Mouse (Mus musculus) forebrain, postnatal 0 days (tissue): ENCODE data around the gene Thnsl1. TPM values are rescaled to one million over a fixed set of nuclear protein-coding genes. Genes with fewer than 3 reads are reported as not detected.
"Not testable (repeated sequence)": the region's sequence is repeated elsewhere in the genome, so short reads cannot be mapped to it uniquely, and the experiment has no call there.

Source experiments
- ATAC-seq: fragments of 200-750 bp; cut with Nextera tagmentation; 2 replicates; pipeline ENCODE4 v1.8.0; 2017; ENCODE audit warnings: mild to moderate bottlenecking, moderate library complexity
- DNase-seq: peaks from one replicate; pipeline ENCODE4 v3.0.0-alpha.2; 2015
- H3K27ac ChIP-seq: fragments of 300-500 bp; sonication (generic); 2 replicates; pipeline ENCODE4 v1.5.1; 2014; ENCODE audit warnings: low read depth, mild to moderate bottlenecking, antibody characterized with exemption, low read length, moderate library complexity, mixed read lengths
- H3K27me3 ChIP-seq: fragments of 300-500 bp; sonication (generic); 2 replicates; pipeline ENCODE4 v1.6.1; 2014; ENCODE audit warnings: mild to moderate bottlenecking, low read length, mixed read lengths; ENCODE audit not compliant: insufficient read depth
- H3K36me3 ChIP-seq: fragments of 300-500 bp; sonication (generic); 2 replicates; pipeline ENCODE4 v1.6.1; 2014; ENCODE audit warnings: mild to moderate bottlenecking, moderate library complexity; ENCODE audit not compliant: insufficient read depth
- H3K4me1 ChIP-seq: fragments of 300-500 bp; sonication (generic); 2 replicates; pipeline ENCODE4 v1.6.1; 2014; ENCODE audit warnings: antibody characterized with exemption; ENCODE audit not compliant: insufficient read depth
- H3K4me2 ChIP-seq: fragments of 300-500 bp; sonication (generic); 2 replicates; pipeline ENCODE4 v1.6.1; 2014; ENCODE audit warnings: low read depth, mild to moderate bottlenecking, moderate library complexity
- H3K4me3 ChIP-seq: fragments of 300-500 bp; sonication (generic); 2 replicates; pipeline ENCODE4 v1.5.1; 2014; ENCODE audit warnings: low read depth, low read length, mixed read lengths
- H3K9ac ChIP-seq: fragments of 300-500 bp; sonication (generic); 2 replicates; pipeline ENCODE4 v1.6.1; 2014; ENCODE audit warnings: mild to moderate bottlenecking
- H3K9me3 ChIP-seq: fragments of 300-500 bp; sonication (generic); 2 replicates; pipeline ENCODE4 v1.6.1; 2016; ENCODE audit warnings: low read length
- CTCF ChIP-seq: sonication (generic); IDR thresholded peaks from 2 replicates; pipeline ENCODE4 v1.5.1; 2016; ENCODE audit warnings: antibody characterized with exemption, control low read depth, low read depth
- WGBS: fragments of 180-500 bp; shearing (Covaris S2); extraction: QIAGEN DNeasy Blood & Tissue Kit; methylation state at CpG from one replicate; pipeline ENCODE4 v1.1.7; 2014; 5-methylcytosine and 5-hydroxymethylcytosine counted together
- polyA plus RNA-seq: library from polyadenylated mRNA; unstranded; fragments of >200 nt; fragmentation: Nextera tagmentation; extraction: Ambion mirVana; gene quantifications from 2 replicates; pipeline ENCODE4 v1.2.1, GENCODE M21; 2015
- total RNA-seq: library from RNA; depleted of rRNA; stranded (reverse); fragments of >200 nt; gene quantifications from 2 replicates; pipeline ENCODE4 v1.2.3, GENCODE M21; 2014

Gene Thnsl1
- total and polyA plus RNA-seq, 2 experiments from 2014 or later: 19.4 to 22.8 TPM

DNA sequence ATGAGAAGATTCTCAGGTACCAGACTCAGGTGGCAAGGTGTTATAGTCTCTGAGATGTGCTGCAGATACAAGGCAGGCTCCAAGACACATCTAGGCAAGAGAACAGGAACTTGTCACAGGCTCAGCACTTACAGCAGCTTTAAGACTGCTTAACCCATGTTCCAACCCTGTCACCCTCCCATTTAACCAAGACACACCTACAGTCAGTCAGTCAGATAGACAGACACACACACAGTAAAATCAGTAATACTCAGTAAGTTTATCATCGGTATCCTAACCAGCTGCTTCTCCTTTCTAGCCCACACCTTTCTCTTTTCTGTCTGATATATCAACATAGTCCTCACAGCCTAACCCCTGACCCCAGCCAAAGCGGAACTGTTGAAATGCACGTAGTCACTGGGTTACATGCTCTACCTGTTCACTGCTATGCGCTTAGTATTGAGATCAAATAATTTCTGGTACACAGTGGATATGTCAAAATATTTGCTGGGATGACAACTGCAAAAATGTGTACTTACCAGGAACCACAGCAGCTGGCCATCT lies 30.4 kb downstream of the Thnsl1 start:
- 97% methylated on average over 4 of the region's 4 CpGs for WGBS
- TF ChIP-seq CTCF: no peak

DNA sequence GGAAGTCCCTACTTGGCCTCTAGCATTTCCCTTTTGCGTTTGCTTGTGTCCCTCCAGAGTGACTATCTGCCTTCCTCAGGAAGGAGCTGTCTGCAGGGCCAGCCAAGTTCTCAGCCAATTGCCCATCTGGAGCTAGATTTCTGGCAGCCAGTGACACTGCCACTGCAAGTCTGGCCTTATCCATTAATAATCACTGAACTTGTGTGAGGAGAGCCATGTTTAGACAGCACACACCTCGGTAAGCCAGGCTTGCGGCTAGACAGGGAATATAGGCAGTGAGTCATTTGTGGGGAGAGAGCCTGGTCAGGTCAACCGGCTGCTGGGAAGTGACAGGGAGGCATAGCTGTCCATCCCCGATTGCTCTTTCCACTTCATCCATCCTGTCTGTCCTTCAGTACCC lies 31.3 kb downstream of the Thnsl1 start:
- Histone ChIP-seq H3K27ac (no peak overlapping the region), H3K9me3 (no peaks in the 10 kb centered on the region), H3K27me3 (no peaks in the 10 kb centered on the region), H3K36me3 (no peaks in the 10 kb centered on the region), H3K9ac (no peak overlapping the region), H3K4me1 (no peaks in the 10 kb centered on the region), H3K4me2 (no peak overlapping the region), H3K4me3 (no peak overlapping the region)
- TF ChIP-seq CTCF: no peak
- WGBS: 81% methylated on average over 5 of the region's 5 CpGs
- ATAC-seq: no peak
- DNase-seq: no peak

More for the DNA sequence above, 30.4 kb downstream of the Thnsl1 start:
- no peaks in the 10 kb centered on the region for H3K27me3 ChIP-seq
- H3K4me3 ChIP-seq: no peak overlapping the region
- no peak overlapping the region for H3K4me2 ChIP-seq
- H3K27ac ChIP-seq: no peak overlapping the region
- no peaks in the 10 kb centered on the region for H3K9me3 ChIP-seq
- DNase-seq (no peak), ATAC-seq (no peak)
- no peaks in the 10 kb centered on the region for H3K4me1 ChIP-seq
- H3K9ac ChIP-seq: no peak overlapping the region
- no peaks in the 10 kb centered on the region for H3K36me3 ChIP-seq

DNA sequence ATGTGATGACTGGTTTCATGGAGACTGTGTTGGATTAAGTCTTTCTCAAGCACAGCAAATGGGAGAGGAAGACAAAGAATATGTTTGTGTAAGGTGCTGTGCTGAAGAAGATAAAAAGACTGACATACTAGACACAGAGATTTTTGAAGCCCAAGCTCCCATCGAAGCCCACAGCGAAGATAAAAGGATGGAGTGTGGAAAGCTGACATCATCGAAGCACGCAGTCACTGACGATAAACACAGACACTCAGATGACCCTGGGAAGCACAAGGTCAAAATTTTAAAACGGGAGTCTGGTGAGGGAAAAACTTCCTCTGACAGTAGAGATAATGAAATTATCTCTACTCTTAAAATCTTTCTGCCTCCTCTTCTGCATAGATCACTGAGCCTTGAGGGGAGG lies 38.6 kb downstream of the Thnsl1 start:
- not testable (repeated sequence) for ATAC-seq, H3K4me2 ChIP-seq, H3K27me3 ChIP-seq, H3K9me3 ChIP-seq, H3K36me3 ChIP-seq, H3K27ac ChIP-seq, DNase-seq, H3K4me3 ChIP-seq, H3K4me1 ChIP-seq, H3K9ac ChIP-seq
- WGBS: 84% methylated on average over 3 of the region's 6 CpGs

DNA sequence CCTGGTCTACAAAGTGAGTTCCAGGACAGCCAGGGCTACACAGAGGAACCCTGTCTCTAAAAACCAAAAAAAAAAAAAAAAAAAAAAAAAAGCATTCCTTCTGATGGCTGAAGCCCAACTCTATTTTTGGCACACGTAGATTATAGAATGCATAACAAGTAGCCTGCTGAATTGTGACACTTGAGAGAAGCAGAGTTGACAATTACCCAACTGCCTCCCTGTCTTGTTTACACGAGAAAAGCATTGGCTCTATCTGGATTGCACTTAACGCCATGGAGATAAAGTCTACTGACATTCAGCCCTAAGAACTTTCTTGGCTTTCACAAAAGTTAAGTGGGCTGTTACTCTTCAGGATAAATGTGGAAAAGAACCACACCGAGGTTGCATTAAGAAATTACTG lies 39.5 kb downstream of the Thnsl1 start:
- no peaks in the 10 kb centered on the region for H3K27me3 ChIP-seq
- no peak overlapping the region for H3K4me2 ChIP-seq
- no peaks in the 10 kb centered on the region for H3K9me3 ChIP-seq
- DNase-seq (no peak), ATAC-seq (no peak)
- no peak for TF ChIP-seq CTCF
- 40% methylated on average over 4 of the region's 4 CpGs for WGBS
- no peaks in the 10 kb centered on the region for H3K36me3 ChIP-seq
- no peak overlapping the region for H3K4me3 ChIP-seq
- no peak overlapping the region for H3K27ac ChIP-seq
- H3K4me1 ChIP-seq: no peaks in the 10 kb centered on the region
- H3K9ac ChIP-seq: no peak overlapping the region

- H3K4me3 ChIP-seq: no peak overlapping the region
- H3K9me3 ChIP-seq: no peaks in the 10 kb centered on the region
- H3K4me2 ChIP-seq: no peak overlapping the region
- DNase-seq: no peak
- no peak for ATAC-seq
- no peaks in the 10 kb centered on the region for H3K27me3 ChIP-seq
- no peak overlapping the region for H3K9ac ChIP-seq
- WGBS: 80% methylated on average over 2 of the region's 2 CpGs
- no peak overlapping the region for H3K27ac ChIP-seq
- H3K36me3 ChIP-seq: no peaks in the 10 kb centered on the region
- no peak for TF ChIP-seq CTCF
- no peaks in the 10 kb centered on the region for H3K4me1 ChIP-seq
These were observed 40.1 kb downstream of the Thnsl1 start for GRCm38 (mm10) chr2:21245477-21246102.

GRCm38 (mm10) chr2:21253644-21254043 lies 48.1 kb downstream of the Thnsl1 start:
- DNase-seq (no peak), ATAC-seq (no peak)
- Histone ChIP-seq H3K4me2 (no peak overlapping the region), H3K27ac (no peak overlapping the region), H3K9ac (no peak overlapping the region), H3K9me3 (no peaks in the 10 kb centered on the region), H3K4me3 (no peak overlapping the region), H3K36me3 (no peaks in the 10 kb centered on the region), H3K4me1 (no peaks in the 10 kb centered on the region), H3K27me3 (no peaks in the 10 kb centered on the region)
- WGBS: 71% methylated on average over 3 of the region's 3 CpGs
- TF ChIP-seq CTCF: no peak

DNA sequence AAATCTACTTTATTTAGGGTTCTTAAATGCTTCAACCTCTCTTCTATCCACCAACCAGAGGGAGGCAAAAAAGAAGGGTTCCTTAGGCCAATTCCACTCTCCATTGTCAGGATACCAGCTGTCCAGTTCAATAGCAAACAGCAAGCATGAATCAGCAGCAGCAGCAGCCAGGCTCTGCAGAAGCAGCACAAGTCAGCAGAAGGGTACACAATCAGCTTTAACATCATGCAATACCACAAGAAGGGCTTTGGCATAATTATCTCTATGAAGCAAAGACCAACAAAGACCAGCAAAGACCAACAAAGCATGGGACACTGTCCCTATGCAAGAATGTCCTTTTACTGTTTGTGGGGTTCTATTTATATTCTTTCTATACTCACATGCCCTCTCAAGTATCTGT lies 48.8 kb downstream of the Thnsl1 start:
- no peak overlapping the region for H3K4me3 ChIP-seq
- no peak overlapping the region for H3K4me2 ChIP-seq
- no peak overlapping the region for H3K27ac ChIP-seq
- H3K9ac ChIP-seq: no peak overlapping the region
- H3K27me3 ChIP-seq: no peaks in the 10 kb centered on the region
- no peak for DNase-seq
- no peaks in the 10 kb centered on the region for H3K4me1 ChIP-seq
- no peaks in the 10 kb centered on the region for H3K9me3 ChIP-seq
- TF ChIP-seq CTCF: no peak
- no peak for ATAC-seq
- H3K36me3 ChIP-seq: no peaks in the 10 kb centered on the region

DNA sequence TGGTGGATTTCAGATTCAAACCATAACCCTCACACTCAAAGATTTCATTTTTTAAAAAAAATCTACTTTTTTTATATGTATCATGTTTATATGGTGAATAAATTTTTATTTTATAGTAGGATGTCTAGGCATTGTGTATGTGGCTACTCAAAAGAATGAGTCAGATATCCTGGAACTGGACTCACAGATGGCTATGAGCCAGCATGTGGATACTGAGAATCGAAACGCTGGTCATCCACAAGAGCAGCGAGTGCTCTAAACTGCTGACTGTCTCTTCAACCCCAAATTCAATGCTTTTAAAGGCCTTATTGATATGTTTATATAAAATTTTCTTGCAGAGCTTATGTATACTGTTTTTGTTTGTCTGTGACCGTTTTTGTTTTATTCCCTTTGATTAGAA lies 52.8 kb downstream of the Thnsl1 start:
- H3K27me3 ChIP-seq: no peaks in the 10 kb centered on the region
- no peak for TF ChIP-seq CTCF
- no peaks in the 10 kb centered on the region for H3K36me3 ChIP-seq
- H3K27ac ChIP-seq: no peak overlapping the region
- no peaks in the 10 kb centered on the region for H3K9me3 ChIP-seq
- H3K4me3 ChIP-seq: no peak overlapping the region
- no peak overlapping the region for H3K4me2 ChIP-seq
- no peak for ATAC-seq
- 86% methylated on average over 4 of the region's 4 CpGs for WGBS
- DNase-seq: no peak
- H3K9ac ChIP-seq: no peak overlapping the region
- no peaks in the 10 kb centered on the region for H3K4me1 ChIP-seq
